Mouse (Mus musculus) heart, embryonic 15.5 days (tissue): ENCODE measurements at regions not wholly inside any gene's neighbourhood (a gene's known extent, or its start where the extent isn't known, plus 50 kb on each side); places are given as distances from the start of the nearest gene placed in this dataset.

ENCODE experiments used
- ATAC-seq: fragments of 200-750 bp; cut with Nextera tagmentation; replicated peaks from 2 replicates; pipeline ENCODE4 v1.8.0; 2017; ENCODE audit warnings: low read depth, moderate TSS enrichment; ENCODE audit not compliant: insufficient number of reproducible peaks, insufficient read depth, low FRiP score
- H3K27ac ChIP-seq: fragments of 300-500 bp; sonication (generic); 2 replicates; pipeline ENCODE4 v1.5.1; 2015; ENCODE audit warnings: mild to moderate bottlenecking, inconsistent platforms
- H3K27me3 ChIP-seq: fragments of 300-500 bp; sonication (generic); 2 replicates; pipeline ENCODE4 v1.6.1; 2015; ENCODE audit warnings: inconsistent platforms
- H3K36me3 ChIP-seq: fragments of 300-500 bp; sonication (generic); 2 replicates; pipeline ENCODE4 v1.6.1; 2015; ENCODE audit warnings: mild to moderate bottlenecking, inconsistent platforms
- H3K4me1 ChIP-seq: fragments of 300-500 bp; sonication (generic); replicated peaks from 2 replicates; pipeline ENCODE4 v1.6.1; 2015; ENCODE audit warnings: inconsistent platforms
- H3K4me2 ChIP-seq: fragments of 300-500 bp; sonication (generic); 2 replicates; pipeline ENCODE4 v1.6.1; 2015; ENCODE audit warnings: inconsistent platforms, mild to moderate bottlenecking, moderate library complexity
- H3K4me3 ChIP-seq: fragments of 300-500 bp; sonication (generic); 2 replicates; pipeline ENCODE4 v1.5.1; 2015; ENCODE audit warnings: mild to moderate bottlenecking, inconsistent platforms
- H3K9ac ChIP-seq: fragments of 300-500 bp; sonication (generic); 2 replicates; pipeline ENCODE4 v1.6.1; 2015; ENCODE audit warnings: mild to moderate bottlenecking, inconsistent platforms
- H3K9me3 ChIP-seq: fragments of 300-500 bp; sonication (generic); replicated peaks from 2 replicates; pipeline ENCODE4 v1.6.1; 2016; ENCODE audit warnings: inconsistent platforms
- WGBS: fragments of 180-500 bp; shearing (Covaris S2); methylation state at CpG from one replicate; pipeline ENCODE4 v1.1.7; 2015; ENCODE audit warnings: mixed read lengths; 5-methylcytosine and 5-hydroxymethylcytosine counted together

- no peak overlapping the region for H3K27ac ChIP-seq
- H3K9ac ChIP-seq, result no peak overlapping the region
- no peak for ATAC-seq
- 47% methylated on average over 2 of the region's 2 CpGs for WGBS
- H3K4me1 ChIP-seq, result no peaks in the 10 kb centered on the region
- H3K4me2 ChIP-seq, result no peak overlapping the region
- H3K27me3 ChIP-seq, result no peaks in the 10 kb centered on the region
- H3K36me3 ChIP-seq, result no peaks in the 10 kb centered on the region
- H3K4me3 ChIP-seq, result no peak overlapping the region
- H3K9me3 ChIP-seq, result no peaks in the 10 kb centered on the region
Measured at GRCm38 (mm10) chr3:81279266-81279665, 243.1 kb downstream of the Pdgfc start.

- no peaks in the 10 kb centered on the region for H3K27me3 ChIP-seq
- H3K4me2 ChIP-seq, result no peak overlapping the region
- 79% methylated on average over 2 of the region's 2 CpGs for WGBS
- no peak overlapping the region for H3K27ac ChIP-seq
- ATAC-seq, result no peak
- no peak overlapping the region for H3K4me3 ChIP-seq
- no peaks in the 10 kb centered on the region for H3K9me3 ChIP-seq
- no peaks in the 10 kb centered on the region for H3K4me1 ChIP-seq
- H3K36me3 ChIP-seq, result no peaks in the 10 kb centered on the region
- no peak overlapping the region for H3K9ac ChIP-seq
Measured at GRCm38 (mm10) chr3:81289762-81290161, 253.5 kb downstream of the Pdgfc start.

DNA sequence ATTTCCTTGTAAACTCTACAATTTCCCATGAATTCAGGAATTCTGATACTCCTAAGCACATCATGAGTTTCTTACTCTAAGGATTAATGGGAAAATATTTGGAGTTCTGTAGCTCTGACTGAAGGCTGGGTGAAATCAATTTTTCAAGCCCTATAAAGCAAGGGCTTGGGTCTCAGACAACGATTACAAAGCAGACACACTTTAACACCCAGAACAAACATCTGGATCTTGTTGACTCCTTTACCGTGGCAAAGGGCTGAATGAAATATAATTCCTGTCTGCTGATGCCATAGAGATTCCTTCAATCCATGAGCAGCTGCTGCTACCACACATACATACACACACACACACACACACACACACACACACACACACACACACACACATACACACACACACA is 256.2 kb downstream of the Pdgfc start:
- no peak overlapping the region for H3K4me2 ChIP-seq
- H3K4me3 ChIP-seq, result no peak overlapping the region
- H3K9ac ChIP-seq, result no peak overlapping the region
- no peaks in the 10 kb centered on the region for H3K27me3 ChIP-seq
- H3K27ac ChIP-seq, result no peak overlapping the region
- no peak for ATAC-seq
- WGBS, result 57% methylated on average over 2 of the region's 2 CpGs
- no peaks in the 10 kb centered on the region for H3K9me3 ChIP-seq
- no peaks in the 10 kb centered on the region for H3K4me1 ChIP-seq
- H3K36me3 ChIP-seq, result no peaks in the 10 kb centered on the region

- Histone ChIP-seq H3K4me1 (no peaks in the 10 kb centered on the region), H3K36me3 (no peaks in the 10 kb centered on the region), H3K4me2 (no peak overlapping the region), H3K4me3 (no peak overlapping the region), H3K9me3 (no peaks in the 10 kb centered on the region), H3K9ac (no peak overlapping the region), H3K27ac (no peak overlapping the region), H3K27me3 (no peaks in the 10 kb centered on the region)
- 71% methylated on average over 3 of the region's 3 CpGs for WGBS
- no peak for ATAC-seq
Measured at GRCm38 (mm10) chr3:81293186-81293819, 257.1 kb downstream of the Pdgfc start.

DNA sequence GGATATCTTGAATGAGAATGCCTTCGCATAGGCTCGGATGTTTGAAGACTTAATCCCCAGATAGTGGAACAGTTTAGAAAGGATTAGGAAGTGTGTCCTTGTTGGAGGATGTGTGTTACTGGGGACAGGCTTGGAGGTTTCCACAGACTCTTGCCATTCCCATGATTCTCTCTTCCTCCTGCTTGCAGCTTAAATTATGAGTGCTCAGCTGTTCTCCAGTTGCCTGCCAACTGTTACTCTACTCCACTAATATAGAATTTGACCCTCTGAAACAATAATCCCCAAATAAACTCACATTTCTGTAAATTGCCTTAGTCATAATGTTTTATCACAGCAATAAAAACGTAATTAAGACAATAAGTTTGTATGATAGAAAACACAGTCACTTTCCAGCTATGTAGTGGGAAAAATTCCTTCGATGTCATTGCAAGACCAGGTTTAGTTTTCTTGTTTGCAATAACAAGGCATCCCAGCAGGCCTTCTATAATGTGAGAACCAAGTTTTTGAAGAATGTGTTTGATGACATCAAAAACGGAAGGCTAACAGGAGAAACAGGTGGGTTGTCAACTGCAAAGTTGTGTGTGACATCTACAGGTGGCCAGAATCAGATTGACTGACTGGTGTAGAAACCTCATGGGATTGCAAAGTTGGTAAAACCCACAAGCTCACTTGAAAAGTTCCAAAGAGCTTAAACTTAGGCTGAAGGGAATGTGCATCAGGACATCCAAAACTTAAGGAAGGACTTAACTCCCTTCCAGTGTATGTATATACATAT is 268.0 kb downstream of the Pdgfc start:
- 78% methylated on average over 5 of the region's 5 CpGs for WGBS
- Histone ChIP-seq H3K27me3 (no peaks in the 10 kb centered on the region), H3K4me2 (no peak overlapping the region), H3K4me1 (no peaks in the 10 kb centered on the region), H3K9me3 (no peaks in the 10 kb centered on the region), H3K9ac (no peak overlapping the region), H3K4me3 (no peak overlapping the region), H3K36me3 (no peaks in the 10 kb centered on the region), H3K27ac (no peak overlapping the region)
- ATAC-seq, result no peak

DNA sequence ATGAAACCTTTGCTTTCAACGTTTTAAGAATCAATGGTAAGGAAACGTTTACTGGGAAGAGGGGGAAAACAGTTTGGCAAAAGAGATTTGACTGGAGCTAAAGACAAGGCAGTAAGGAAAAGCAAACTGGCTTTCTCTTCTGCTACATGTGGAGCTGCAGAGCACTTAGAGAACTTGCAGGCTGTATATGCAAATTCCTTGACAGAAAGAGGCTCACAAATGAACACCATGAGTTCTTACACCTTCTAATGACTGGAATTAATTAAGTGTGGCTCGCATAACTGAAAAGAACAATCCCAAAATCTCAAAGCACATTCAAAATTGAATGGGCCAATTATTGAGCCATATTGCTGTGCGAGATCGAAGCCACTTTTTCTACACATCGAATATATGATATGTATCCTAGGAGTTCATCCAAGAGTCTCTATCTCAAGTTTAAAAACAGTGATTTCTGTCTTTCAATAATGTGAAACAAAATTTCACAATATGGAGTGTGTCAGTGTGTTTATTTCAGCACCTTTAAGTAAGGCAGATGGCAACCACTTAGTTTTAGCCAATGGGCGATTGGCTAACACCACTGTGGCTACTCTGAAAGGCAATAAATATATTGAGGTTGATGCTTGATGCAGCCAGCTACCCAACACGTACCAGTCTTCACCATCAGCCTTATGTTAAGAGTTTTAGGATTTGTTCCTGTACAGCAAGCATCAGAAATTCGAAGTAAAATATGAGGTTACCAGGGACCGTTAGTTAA is 269.4 kb downstream of the Pdgfc start:
- no peaks in the 10 kb centered on the region for H3K36me3 ChIP-seq
- H3K4me3 ChIP-seq, result no peak overlapping the region
- no peaks in the 10 kb centered on the region for H3K9me3 ChIP-seq
- no peak overlapping the region for H3K27ac ChIP-seq
- no peak overlapping the region for H3K4me2 ChIP-seq
- H3K27me3 ChIP-seq, result no peaks in the 10 kb centered on the region
- no peaks in the 10 kb centered on the region for H3K4me1 ChIP-seq
- WGBS, result 70% methylated on average over 10 of the region's 10 CpGs
- no peak for ATAC-seq
- H3K9ac ChIP-seq, result no peak overlapping the region

DNA sequence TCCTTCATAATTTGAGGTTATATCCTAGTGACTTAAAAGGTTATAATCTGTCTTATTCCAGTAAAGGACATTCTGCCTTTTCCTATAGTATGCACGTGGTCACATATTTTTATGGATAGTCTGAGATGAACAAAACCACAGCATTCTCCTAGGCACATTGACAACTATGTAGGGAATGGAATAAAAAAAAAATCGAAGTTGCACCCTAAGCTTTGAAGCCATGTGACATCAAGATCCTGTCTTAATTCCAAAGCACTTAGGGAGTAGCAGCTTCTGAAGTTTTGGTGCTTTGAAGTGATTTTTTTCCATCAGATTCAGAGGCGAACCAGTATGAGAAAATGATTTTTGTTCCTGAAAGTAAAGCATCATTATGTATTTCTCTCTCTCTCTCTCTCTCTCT is 290.6 kb downstream of the Pdgfc start:
- ATAC-seq, result no peak
- Histone ChIP-seq H3K9ac (no peak overlapping the region), H3K27me3 (no peaks in the 10 kb centered on the region), H3K4me1 (no peaks in the 10 kb centered on the region), H3K9me3 (no peaks in the 10 kb centered on the region), H3K4me3 (no peak overlapping the region), H3K27ac (no peak overlapping the region), H3K4me2 (no peak overlapping the region), H3K36me3 (no peaks in the 10 kb centered on the region)
- 65% methylated on average over 3 of the region's 3 CpGs for WGBS

- no peaks in the 10 kb centered on the region for H3K27me3 ChIP-seq
- no peak overlapping the region for H3K4me2 ChIP-seq
- no peak overlapping the region for H3K27ac ChIP-seq
- WGBS, result 83% methylated on average over 15 of the region's 15 CpGs
- no peak for ATAC-seq
- no peaks in the 10 kb centered on the region for H3K9me3 ChIP-seq
- H3K4me3 ChIP-seq, result no peak overlapping the region
- no peak overlapping the region for H3K9ac ChIP-seq
- no peaks in the 10 kb centered on the region for H3K4me1 ChIP-seq
- no peaks in the 10 kb centered on the region for H3K36me3 ChIP-seq
Measured at GRCm38 (mm10) chr3:81351739-81352138, 315.5 kb downstream of the Pdgfc start.

DNA sequence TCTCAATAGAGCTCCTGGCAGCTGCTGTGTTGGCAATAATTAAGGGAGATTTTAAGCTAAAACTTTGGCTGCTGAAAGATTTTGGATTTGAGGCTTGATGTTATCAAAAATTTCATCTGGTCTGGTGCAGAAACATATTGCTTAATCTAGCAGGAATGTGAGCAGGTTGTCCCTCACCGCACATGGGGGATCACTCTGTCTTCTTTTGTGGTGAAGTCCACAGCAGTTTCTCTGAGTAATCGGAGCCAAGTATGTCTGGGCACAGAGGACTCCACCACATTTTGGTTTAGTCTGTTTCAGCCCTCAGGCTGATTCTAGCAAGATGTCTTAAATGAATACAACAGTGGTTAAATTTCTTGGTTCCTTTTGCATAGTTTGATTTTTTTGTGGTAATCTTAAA is 331.7 kb downstream of the Pdgfc start:
- H3K9ac ChIP-seq, result no peak overlapping the region
- no peaks in the 10 kb centered on the region for H3K27me3 ChIP-seq
- H3K4me2 ChIP-seq, result no peak overlapping the region
- H3K27ac ChIP-seq, result no peak overlapping the region
- H3K4me3 ChIP-seq, result no peak overlapping the region
- no peaks in the 10 kb centered on the region for H3K36me3 ChIP-seq
- H3K4me1 ChIP-seq, result no peaks in the 10 kb centered on the region
- 75% methylated on average over 2 of the region's 2 CpGs for WGBS
- no peak for ATAC-seq
- no peaks in the 10 kb centered on the region for H3K9me3 ChIP-seq

GRCm38 (mm10) chr3:81368642-81369041 is 332.4 kb downstream of the Pdgfc start:
- Histone ChIP-seq H3K4me1 (no peaks in the 10 kb centered on the region), H3K27me3 (no peaks in the 10 kb centered on the region), H3K9me3 (no peaks in the 10 kb centered on the region), H3K27ac (no peak overlapping the region), H3K4me3 (no peak overlapping the region), H3K4me2 (no peak overlapping the region), H3K36me3 (no peaks in the 10 kb centered on the region), H3K9ac (no peak overlapping the region)
- no peak for ATAC-seq
- 55% methylated on average over 2 of the region's 2 CpGs for WGBS

GRCm38 (mm10) chr3:81369742-81370141 is 333.5 kb downstream of the Pdgfc start:
- no peak overlapping the region for H3K9ac ChIP-seq
- no peak overlapping the region for H3K4me3 ChIP-seq
- no peaks in the 10 kb centered on the region for H3K27me3 ChIP-seq
- H3K4me1 ChIP-seq, result no peaks in the 10 kb centered on the region
- H3K9me3 ChIP-seq, result no peaks in the 10 kb centered on the region
- H3K4me2 ChIP-seq, result no peak overlapping the region
- H3K27ac ChIP-seq, result no peak overlapping the region
- no peak for ATAC-seq
- no peaks in the 10 kb centered on the region for H3K36me3 ChIP-seq
